Mouse (Mus musculus): Measurements from ENCODE around the gene Clcn2.

- no peak for TF ChIP-seq MYOD1 (IDR thresholded peaks at IDR 0.05; ENCODE audit: control insufficient read depth, insufficient read length, low read depth)
- no peak for TF ChIP-seq CTCF (IDR thresholded peaks at IDR 0.05; ENCODE audit: control insufficient read depth, insufficient read depth, insufficient read length)
- TF ChIP-seq FOSL1 (IDR thresholded peaks at IDR 0.05; ENCODE audit: insufficient read depth, low read length, poor library complexity, severe bottlenecking) = no peak
- TF ChIP-seq USF1 (IDR thresholded peaks at IDR 0.05; ENCODE audit: low read depth) = no peak
- TF ChIP-seq CEBPB (IDR thresholded peaks at IDR 0.05; ENCODE audit: low read depth) = no peak
- TF ChIP-seq MAX (IDR thresholded peaks at IDR 0.05) = no peak
- TF ChIP-seq MYOG (IDR thresholded peaks at IDR 0.05; ENCODE audit: control insufficient read depth, extremely low read depth, insufficient read length) = no peak
Observed at GRCm38 (mm10) chr16:20715566-20715965, 2.0 kb downstream of the Clcn2 start.
